Mouse (Mus musculus) myocyte (in vitro differentiated cells): ENCODE data around the gene Dcun1d1.

Experiments used
- POLR2A ChIP-seq: IDR thresholded peaks from one replicate; pipeline ENCODE4 v1.6.1; 2011; ENCODE audit warnings: low read depth, mild to moderate bottlenecking, control low read depth, moderate library complexity; ENCODE audit not compliant: insufficient read length
- POLR2AphosphoS2 ChIP-seq: IDR thresholded peaks from one replicate; pipeline ENCODE4 v1.6.1; 2011; ENCODE audit warnings: low read depth, control low read depth; ENCODE audit not compliant: insufficient read length
- TCF12 ChIP-seq: IDR thresholded peaks from one replicate; pipeline ENCODE4 v1.6.1; 2011; ENCODE audit warnings: mild to moderate bottlenecking, control low read depth; ENCODE audit not compliant: poor library complexity, insufficient read depth, severe bottlenecking
- USF1 ChIP-seq: IDR thresholded peaks from one replicate; pipeline ENCODE4 v1.6.1; 2011; ENCODE audit warnings: low read depth, mild to moderate bottlenecking, control low read depth, moderate library complexity

- TF ChIP-seq USF1, result no peak
- TF ChIP-seq TCF12, result no peak
- TF ChIP-seq POLR2A, result no peak
- TF ChIP-seq POLR2AphosphoS2, result no peak
Observed at GRCm38 (mm10) chr3:35925852-35926251, 11.4 kb downstream of the Dcun1d1 start.
